Mouse (Mus musculus) limb, embryonic 15.5 days (tissue): ENCODE measurements around the gene Them7. TPM values are rescaled to one million over a fixed set of nuclear protein-coding genes. Genes with fewer than 3 reads are reported as not detected.

Experiments used
- polyA plus RNA-seq: library from polyadenylated mRNA; unstranded; fragments of >200 nt; fragmentation: Nextera tagmentation; extraction: Ambion mirVana; gene quantifications from 2 replicates; pipeline ENCODE4 v1.2.1, GENCODE M21; 2015

Them7 gene
- polyA plus RNA-seq, 1 experiment from 2014 or later = 0.42 TPM

Other genes with a start within 250 kb of the Them7 start
- 227 and 238 TPM in 2 replicates for gene Eif3m, start 207.2 kb upstream of the Them7 start, polyA plus RNA-seq
- gene Gm11060, start 132.3 kb upstream of the Them7 start, polyA plus RNA-seq = not detected in 2 replicates
- gene Wt1, start 97.8 kb upstream of the Them7 start, polyA plus RNA-seq = 0.51 and 1.1 TPM in 2 replicates
- 296 and 303 TPM in 2 replicates for gene Rcn1, start 175.0 kb downstream of the Them7 start, polyA plus RNA-seq